Mouse (Mus musculus) kidney, postnatal 36 days (tissue): ENCODE results near the gene Mettl7a2.
A peak's percentile ranks its signal among the peaks of the same experiment; 100 is the strongest.

Source experiments
- DNase-seq, 2 experiments: peaks; one replicate each; pipeline ENCODE4 v3.0.0; 2021 to 2022; ENCODE audit warnings: mixed read lengths in 2 of 2

The Mettl7a2 gene

GRCm38 (mm10) chr15:100400592-100401250 lies 47.7 kb downstream of the Mettl7a2 start:
- peak; percentile 80 to 82 for DNase-seq

GRCm38 (mm10) chr15:100401811-100402210 lies 48.8 kb downstream of the Mettl7a2 start:
- DNase-seq, result peak in 1 of 2 experiments; percentile 66

- DNase-seq, result no peak
Observed at GRCm38 (mm10) chr15:100402347-100402746, 49.3 kb downstream of the Mettl7a2 start.

GRCm38 (mm10) chr15:100402798-100403197 lies 49.8 kb downstream of the Mettl7a2 start:
- DNase-seq, result no peak

- DNase-seq, result peak; percentile 78 to 88
Observed at GRCm38 (mm10) chr15:100403318-100404000, 50.5 kb downstream of the Mettl7a2 start.

- peak; percentile 57 to 58 for DNase-seq
Observed at GRCm38 (mm10) chr15:100406088-100406487, 53.1 kb downstream of the Mettl7a2 start.

- DNase-seq, result peak; percentile 90 to 91
Observed at GRCm38 (mm10) chr15:100410918-100411672, 58.1 kb downstream of the Mettl7a2 start.
